Mouse (Mus musculus) megakaryocyte progenitor cell, adult 5-6 weeks (primary cell): ENCODE results near the gene Vkorc1l1. TPM values are rescaled to one million over a fixed set of nuclear protein-coding genes. Genes with fewer than 3 reads are reported as not detected.
A peak's percentile ranks its signal among the peaks of the same experiment; 100 is the strongest.

Experiments
- ATAC-seq: replicated peaks from 2 replicates; pipeline ENCODE4 v1.8.0; 2016; ENCODE audit warnings: mild to moderate bottlenecking, moderate TSS enrichment, inconsistent platforms; ENCODE audit not compliant: poor library complexity
- total RNA-seq, 2 experiments: library from RNA; stranded (forward) in 1 of 2; stranded (reverse) in 1 of 2; fragments of 157-497, 149-512 nt in 1 of 2; fragments of 200-1000 nt in 1 of 2; gene quantifications; 2 replicates each; pipeline versions ENCODE4 v1.2.3 to v1.2.4; 2015 to 2017

The Vkorc1l1 gene
- total RNA-seq, 2 experiments from 2014 or later = 25.7 to 72.6 TPM

- ATAC-seq = no peak
Measured at GRCm38 (mm10) chr5:130031410-130032390, 89.9 kb downstream of the Vkorc1l1 start.

- peak; percentile 24 for ATAC-seq
Measured at GRCm38 (mm10) chr5:130033869-130034268, 92.1 kb downstream of the Vkorc1l1 start.

Other genes starting within 250 kb of the Vkorc1l1 start
- not detected in 2 replicates for gene Sept14, start 233.5 kb upstream of the Vkorc1l1 start, total RNA-seq (2015)
- gene Sept14, start 233.5 kb upstream of the Vkorc1l1 start, total RNA-seq (2017) = not detected in 2 replicates
- gene Mrps17, start 226.5 kb upstream of the Vkorc1l1 start, total RNA-seq (2015) = 156 and 202 TPM in 2 replicates
- 130 and 149 TPM in 2 replicates for gene Mrps17, start 226.5 kb upstream of the Vkorc1l1 start, total RNA-seq (2017)
- gene Nipsnap2, start 216.9 kb upstream of the Vkorc1l1 start, total RNA-seq (2015) = 25.5 and 30.3 TPM in 2 replicates
- gene Nipsnap2, start 216.9 kb upstream of the Vkorc1l1 start, total RNA-seq (2017) = 26.3 and 26.9 TPM in 2 replicates
- 30.4 and 30.5 TPM in 2 replicates for gene Psph, start 154.5 kb upstream of the Vkorc1l1 start, total RNA-seq (2015)
- gene Psph, start 154.5 kb upstream of the Vkorc1l1 start, total RNA-seq (2017) = 22.8 and 24.3 TPM in 2 replicates
- gene Sumf2, start 95.0 kb upstream of the Vkorc1l1 start, total RNA-seq (2015) = 6.2 and 7.6 TPM in 2 replicates
- gene Sumf2, start 95.0 kb upstream of the Vkorc1l1 start, total RNA-seq (2017) = 18.5 and 25.8 TPM in 2 replicates
- 404 and 447 TPM in 2 replicates for gene Chchd2, start 54.5 kb upstream of the Vkorc1l1 start, total RNA-seq (2015)
- 176 and 233 TPM in 2 replicates for gene Chchd2, start 54.5 kb upstream of the Vkorc1l1 start, total RNA-seq (2017)
- 3.2 and 4.2 TPM in 2 replicates for gene Zbed5, start 46.2 kb upstream of the Vkorc1l1 start, total RNA-seq (2015)
- gene Zbed5, start 46.2 kb upstream of the Vkorc1l1 start, total RNA-seq (2017) = 2.4 and 2.8 TPM in 2 replicates
- gene Phkg1, start 43.4 kb upstream of the Vkorc1l1 start, total RNA-seq (2015) = 0.12 TPM in 1 of 2 replicates, not detected in the other
- 0.14 and 0.33 TPM in 2 replicates for gene Phkg1, start 43.4 kb upstream of the Vkorc1l1 start, total RNA-seq (2017)
- 1.3 TPM in 1 of 2 replicates, not detected in the other for gene Nupr1l, start 33.4 kb upstream of the Vkorc1l1 start, total RNA-seq (2015)
- gene Nupr1l, start 33.4 kb upstream of the Vkorc1l1 start, total RNA-seq (2017) = 0.29 and 0.84 TPM in 2 replicates
- 137 and 148 TPM in 2 replicates for gene Gusb, start 61.1 kb downstream of the Vkorc1l1 start, total RNA-seq (2015)
- 77.6 and 90.6 TPM in 2 replicates for gene Gusb, start 61.1 kb downstream of the Vkorc1l1 start, total RNA-seq (2017)
- gene Asl, start 87.3 kb downstream of the Vkorc1l1 start, total RNA-seq (2015) = 22.7 and 23.0 TPM in 2 replicates
- 19.2 and 32.1 TPM in 2 replicates for gene Asl, start 87.3 kb downstream of the Vkorc1l1 start, total RNA-seq (2017)
- gene Crcp, start 87.3 kb downstream of the Vkorc1l1 start, total RNA-seq (2015) = 39.3 and 40.3 TPM in 2 replicates
- gene Crcp, start 87.3 kb downstream of the Vkorc1l1 start, total RNA-seq (2017) = 36.6 and 62.7 TPM in 2 replicates
- 10.6 and 10.7 TPM in 2 replicates for gene Tpst1, start 131.4 kb downstream of the Vkorc1l1 start, total RNA-seq (2015)
- 4.3 and 6.8 TPM in 2 replicates for gene Tpst1, start 131.4 kb downstream of the Vkorc1l1 start, total RNA-seq (2017)
- gene Kctd7, start 202.9 kb downstream of the Vkorc1l1 start, total RNA-seq (2015) = 1.9 and 2.7 TPM in 2 replicates
- gene Kctd7, start 202.9 kb downstream of the Vkorc1l1 start, total RNA-seq (2017) = 2.3 and 5.3 TPM in 2 replicates
- gene Rabgef1, start 229.8 kb downstream of the Vkorc1l1 start, total RNA-seq (2015) = 16.0 and 20.1 TPM in 2 replicates
- gene Rabgef1, start 229.8 kb downstream of the Vkorc1l1 start, total RNA-seq (2017) = 16.2 and 28.2 TPM in 2 replicates